Mouse (Mus musculus) stomach, postnatal 0 days (tissue): ENCODE measurements around the gene Agmat. TPM values are rescaled to one million over a fixed set of nuclear protein-coding genes. Genes with fewer than 3 reads are reported as not detected.

Experiments
- ATAC-seq: fragments of 200-750 bp; cut with Nextera tagmentation; 2 replicates; pipeline ENCODE4 v1.8.0; 2017; ENCODE audit not compliant: low FRiP score, low TSS enrichment
- DNase-seq: peaks from one replicate; pipeline ENCODE4 v3.0.0-alpha.2; 2016; ENCODE audit warnings: low spot score
- H3K27ac ChIP-seq: fragments of 300-500 bp; sonication (generic); replicated peaks from 2 replicates; pipeline ENCODE4 v1.5.1; 2014; ENCODE audit warnings: mild to moderate bottlenecking, control low read depth
- H3K27me3 ChIP-seq: fragments of 300-500 bp; sonication (generic); 2 replicates; pipeline ENCODE4 v1.6.1; 2014; ENCODE audit warnings: low read length; ENCODE audit not compliant: control insufficient read depth, insufficient read depth
- H3K36me3 ChIP-seq: fragments of 300-500 bp; sonication (generic); 2 replicates; pipeline ENCODE4 v1.6.1; 2014; ENCODE audit warnings: low read length, mixed read lengths; ENCODE audit not compliant: control insufficient read depth, insufficient read depth
- H3K4me1 ChIP-seq: fragments of 300-500 bp; sonication (generic); replicated peaks from 2 replicates; pipeline ENCODE4 v1.6.1; 2014; ENCODE audit warnings: antibody characterized with exemption; ENCODE audit not compliant: control insufficient read depth, insufficient read depth
- H3K4me2 ChIP-seq: fragments of 300-500 bp; sonication (generic); replicated peaks from 2 replicates; pipeline ENCODE4 v1.6.1; 2014; ENCODE audit warnings: low read depth, mild to moderate bottlenecking, control low read depth, moderate library complexity
- H3K4me3 ChIP-seq: fragments of 300-500 bp; sonication (generic); 2 replicates; pipeline ENCODE4 v1.5.1; 2014; ENCODE audit warnings: low read depth, low read length, control low read depth
- H3K9ac ChIP-seq: fragments of 300-500 bp; sonication (generic); 2 replicates; pipeline ENCODE4 v1.6.1; 2014; ENCODE audit warnings: mild to moderate bottlenecking, low read length, control low read depth, mixed read lengths
- H3K9me3 ChIP-seq: fragments of 300-500 bp; sonication (generic); 2 replicates; pipeline ENCODE4 v1.6.1; 2016; ENCODE audit warnings: low read length; ENCODE audit not compliant: control insufficient read depth
- CTCF ChIP-seq: IDR thresholded peaks from 2 replicates; pipeline ENCODE4 v1.5.1; 2016; ENCODE audit warnings: antibody characterized with exemption, low read depth, mild to moderate bottlenecking, moderate library complexity
- EP300 ChIP-seq: optimal IDR thresholded peaks from 2 replicates; pipeline ENCODE3; 2016; ENCODE audit warnings: antibody characterized with exemption
- WGBS: fragments of 180-500 bp; shearing (Covaris S2); extraction: QIAGEN DNeasy Blood & Tissue Kit; methylation state at CpG from one replicate; pipeline ENCODE4 v1.1.7; 2014; 5-methylcytosine and 5-hydroxymethylcytosine counted together
- polyA plus RNA-seq: library from polyadenylated mRNA; unstranded; fragments of >200 nt; fragmentation: Nextera tagmentation; extraction: Ambion mirVana; gene quantifications from 2 replicates; pipeline ENCODE4 v1.2.1, GENCODE M21; 2015

Gene Agmat
- polyA plus RNA-seq, 1 experiment from 2014 or later = 0.13 TPM

GRCm38 (mm10) chr4:141741856-141742255 is 4.6 kb upstream of the Agmat start:
- 50% methylated on average over 9 of the region's 9 CpGs for WGBS

GRCm38 (mm10) chr4:141742381-141742780 is 4.1 kb upstream of the Agmat start:
- DNase-seq = no peak
- Histone ChIP-seq H3K36me3 (no peaks in the 10 kb centered on the region), H3K4me2 (no peak overlapping the region), H3K4me3 (no peak overlapping the region), H3K27me3 (no peaks in the 10 kb centered on the region), H3K9me3 (no peaks in the 10 kb centered on the region), H3K27ac (peak overlapping the region; percentile 85), H3K9ac (no peak overlapping the region), H3K4me1 (no peaks in the 10 kb centered on the region)
- TF ChIP-seq CTCF (no peak), EP300 (no peak)
- ATAC-seq = no peak
- 85% methylated on average over 4 of the region's 4 CpGs for WGBS

More at GRCm38 (mm10) chr4:141741856-141742255, 4.6 kb upstream of the Agmat start:
- Histone ChIP-seq H3K4me2 (no peak overlapping the region), H3K9me3 (no peaks in the 10 kb centered on the region), H3K4me1 (no peaks in the 10 kb centered on the region), H3K27ac (peak overlapping the region; percentile 85), H3K9ac (no peak overlapping the region), H3K27me3 (no peaks in the 10 kb centered on the region), H3K36me3 (no peaks in the 10 kb centered on the region), H3K4me3 (no peak overlapping the region)
- DNase-seq (peak; percentile 47), ATAC-seq (peak; percentile 88)
- no peak for TF ChIP-seq EP300
- no peak for TF ChIP-seq CTCF

GRCm38 (mm10) chr4:141749557-141749956 is 3.1 kb downstream of the Agmat start:
- no peaks in the 10 kb centered on the region; the same call in 1 of the 2 replicates for H3K4me1 ChIP-seq
- H3K36me3 ChIP-seq = no peaks in the 10 kb centered on the region
- H3K27ac ChIP-seq = no peak overlapping the region
- TF ChIP-seq EP300 (no peak), CTCF (no peak)
- H3K9ac ChIP-seq = no peak overlapping the region
- DNase-seq (no peak), ATAC-seq (no peak)
- no peaks in the 10 kb centered on the region for H3K9me3 ChIP-seq
- WGBS = 44% methylated on average over 11 of the region's 11 CpGs
- no peak overlapping the region for H3K4me2 ChIP-seq
- no peaks in the 10 kb centered on the region for H3K27me3 ChIP-seq
- H3K4me3 ChIP-seq = no peak overlapping the region

DNA sequence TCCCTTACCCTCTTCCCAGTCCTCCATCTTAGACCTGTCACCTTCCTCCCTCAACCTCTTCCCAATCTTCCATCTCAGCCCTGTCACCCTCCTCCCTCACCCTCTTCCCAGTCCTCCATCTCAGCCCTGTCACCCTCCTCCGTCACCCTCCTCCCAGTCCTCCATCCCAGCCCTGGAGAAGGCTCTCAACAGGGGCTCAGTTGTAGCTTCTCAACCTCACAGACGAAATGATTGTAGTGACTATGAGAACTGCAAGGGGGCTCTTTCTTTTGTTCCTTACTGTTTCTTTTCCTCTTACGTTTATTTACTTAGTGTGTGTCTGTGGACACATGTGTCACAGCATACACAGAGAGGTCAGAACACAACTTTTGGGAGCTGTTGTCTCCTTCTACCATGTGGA is 4.4 kb downstream of the Agmat start:
- Histone ChIP-seq H3K36me3 (no peaks in the 10 kb centered on the region), H3K4me2 (no peak overlapping the region), H3K4me3 (no peak overlapping the region), H3K9ac (no peak overlapping the region), H3K4me1 (no peaks in the 10 kb centered on the region; the same call in 1 of the 2 replicates), H3K27me3 (no peaks in the 10 kb centered on the region), H3K9me3 (no peaks in the 10 kb centered on the region), H3K27ac (no peak overlapping the region)
- ATAC-seq (no peak), DNase-seq (no peak)
- TF ChIP-seq EP300 = no peak
- TF ChIP-seq CTCF = no peak
- WGBS = 70% methylated on average over 3 of the region's 3 CpGs

GRCm38 (mm10) chr4:141751419-141752075 is 5.1 kb downstream of the Agmat start:
- Histone ChIP-seq H3K36me3 (no peaks in the 10 kb centered on the region), H3K4me3 (no peak overlapping the region), H3K4me2 (no peak overlapping the region), H3K27me3 (no peaks in the 10 kb centered on the region), H3K9ac (no peak overlapping the region), H3K4me1 (no peaks in the 10 kb centered on the region; the same call in 1 of the 2 replicates), H3K27ac (no peak overlapping the region), H3K9me3 (no peaks in the 10 kb centered on the region)
- ATAC-seq (no peak; the same call in 1 of the 2 replicates), DNase-seq (no peak)
- 37% methylated on average over 4 of the region's 4 CpGs for WGBS
- TF ChIP-seq EP300 = no peak
- TF ChIP-seq CTCF = no peak

GRCm38 (mm10) chr4:141752076-141752421 is 5.6 kb downstream of the Agmat start:
- Histone ChIP-seq H3K27ac (no peak overlapping the region), H3K4me1 (no peaks in the 10 kb centered on the region; the same call in 1 of the 2 replicates), H3K27me3 (no peaks in the 10 kb centered on the region), H3K9ac (no peak overlapping the region), H3K9me3 (no peaks in the 10 kb centered on the region), H3K4me2 (no peak overlapping the region), H3K4me3 (no peak overlapping the region), H3K36me3 (no peaks in the 10 kb centered on the region)
- ATAC-seq (peak; percentile 69), DNase-seq (peak; percentile 34)
- TF ChIP-seq CTCF = peak; percentile 56
- TF ChIP-seq EP300 = no peak
- 3% methylated on average over 4 of the region's 4 CpGs for WGBS
